Mouse (Mus musculus) forebrain, postnatal 0 days (tissue): ENCODE measurements at regions not wholly inside any gene's neighbourhood (a gene's known extent, or its start where the extent isn't known, plus 50 kb on each side); places are given as distances from the start of the nearest gene placed in this dataset.
"Not testable (repeated sequence)": the region's sequence is repeated elsewhere in the genome, so short reads cannot be mapped to it uniquely, and the experiment has no call there.

ENCODE experiments used
- ATAC-seq: fragments of 200-750 bp; cut with Nextera tagmentation; 2 replicates; pipeline ENCODE4 v1.8.0; 2017; ENCODE audit warnings: mild to moderate bottlenecking, moderate library complexity
- DNase-seq: peaks from one replicate; pipeline ENCODE4 v3.0.0-alpha.2; 2015
- H3K27ac ChIP-seq: fragments of 300-500 bp; sonication (generic); 2 replicates; pipeline ENCODE4 v1.5.1; 2014; ENCODE audit warnings: low read depth, mild to moderate bottlenecking, antibody characterized with exemption, low read length, moderate library complexity, mixed read lengths
- H3K27me3 ChIP-seq: fragments of 300-500 bp; sonication (generic); 2 replicates; pipeline ENCODE4 v1.6.1; 2014; ENCODE audit warnings: mild to moderate bottlenecking, low read length, mixed read lengths; ENCODE audit not compliant: insufficient read depth
- H3K36me3 ChIP-seq: fragments of 300-500 bp; sonication (generic); 2 replicates; pipeline ENCODE4 v1.6.1; 2014; ENCODE audit warnings: mild to moderate bottlenecking, moderate library complexity; ENCODE audit not compliant: insufficient read depth
- H3K4me1 ChIP-seq: fragments of 300-500 bp; sonication (generic); 2 replicates; pipeline ENCODE4 v1.6.1; 2014; ENCODE audit warnings: antibody characterized with exemption; ENCODE audit not compliant: insufficient read depth
- H3K4me2 ChIP-seq: fragments of 300-500 bp; sonication (generic); 2 replicates; pipeline ENCODE4 v1.6.1; 2014; ENCODE audit warnings: low read depth, mild to moderate bottlenecking, moderate library complexity
- H3K4me3 ChIP-seq: fragments of 300-500 bp; sonication (generic); 2 replicates; pipeline ENCODE4 v1.5.1; 2014; ENCODE audit warnings: low read depth, low read length, mixed read lengths
- H3K9ac ChIP-seq: fragments of 300-500 bp; sonication (generic); 2 replicates; pipeline ENCODE4 v1.6.1; 2014; ENCODE audit warnings: mild to moderate bottlenecking
- H3K9me3 ChIP-seq: fragments of 300-500 bp; sonication (generic); 2 replicates; pipeline ENCODE4 v1.6.1; 2016; ENCODE audit warnings: low read length
- CTCF ChIP-seq: sonication (generic); IDR thresholded peaks from 2 replicates; pipeline ENCODE4 v1.5.1; 2016; ENCODE audit warnings: antibody characterized with exemption, control low read depth, low read depth
- WGBS: fragments of 180-500 bp; shearing (Covaris S2); extraction: QIAGEN DNeasy Blood & Tissue Kit; methylation state at CpG from one replicate; pipeline ENCODE4 v1.1.7; 2014; 5-methylcytosine and 5-hydroxymethylcytosine counted together

GRCm38 (mm10) chr17:29435345-29436006, 55.1 kb upstream of the Pim1 start:
- no peak overlapping the region for H3K4me3 ChIP-seq
- DNase-seq = no peak
- no peak overlapping the region for H3K4me2 ChIP-seq
- no peak overlapping the region for H3K27ac ChIP-seq
- H3K27me3 ChIP-seq = no peaks in the 10 kb centered on the region
- H3K4me1 ChIP-seq = no peaks in the 10 kb centered on the region; the same call in 1 of the 2 replicates
- H3K36me3 ChIP-seq = no peaks in the 10 kb centered on the region
- WGBS = 96% methylated on average over 9 of the region's 9 CpGs
- H3K9ac ChIP-seq = no peak overlapping the region
- H3K9me3 ChIP-seq = no peaks in the 10 kb centered on the region
- TF ChIP-seq CTCF = no peak
- no peak for ATAC-seq

GRCm38 (mm10) chr17:29436484-29436870, 54.1 kb upstream of the Pim1 start:
- Histone ChIP-seq H3K27ac (peak overlapping the region; percentile 87), H3K4me2 (peak overlapping the region; percentile 52), H3K4me3 (peak overlapping the region; percentile 39), H3K9ac (peak overlapping the region; percentile 68)
- not testable (repeated sequence) for H3K36me3 ChIP-seq, ATAC-seq, H3K9me3 ChIP-seq, H3K27me3 ChIP-seq, DNase-seq, H3K4me1 ChIP-seq
- 70% methylated on average over 8 of the region's 9 CpGs for WGBS

- Histone ChIP-seq H3K27ac (peak overlapping the region; percentile 87), H3K4me1 (no peaks in the 10 kb centered on the region; the same call in 1 of the 2 replicates), H3K9ac (peak overlapping the region; percentile 68), H3K27me3 (no peaks in the 10 kb centered on the region), H3K4me2 (peak overlapping the region; percentile 52), H3K4me3 (peak overlapping the region; percentile 39), H3K36me3 (no peaks in the 10 kb centered on the region), H3K9me3 (no peaks in the 10 kb centered on the region)
- WGBS = 2% methylated on average over 31 of the region's 36 CpGs
- DNase-seq (peak; percentile 83), ATAC-seq (peak; percentile 96)
- peak; percentile 9; the same call in 1 of the 2 replicates for TF ChIP-seq CTCF
These were observed 53.5 kb upstream of the Pim1 start for GRCm38 (mm10) chr17:29436871-29437534.

- H3K36me3 ChIP-seq = no peaks in the 10 kb centered on the region
- ATAC-seq (no peak), DNase-seq (peak; percentile 39)
- no peaks in the 10 kb centered on the region; the same call in 1 of the 2 replicates for H3K4me1 ChIP-seq
- H3K27ac ChIP-seq = peak overlapping the region; percentile 87
- H3K9me3 ChIP-seq = no peaks in the 10 kb centered on the region
- peak overlapping the region; percentile 52 for H3K4me2 ChIP-seq
- H3K27me3 ChIP-seq = no peaks in the 10 kb centered on the region
- H3K4me3 ChIP-seq = peak overlapping the region; percentile 39
- no peak for TF ChIP-seq CTCF
- 34% methylated on average over 16 of the region's 16 CpGs for WGBS
- H3K9ac ChIP-seq = peak overlapping the region; percentile 68
These were observed 52.8 kb upstream of the Pim1 start for GRCm38 (mm10) chr17:29437535-29438324.

GRCm38 (mm10) chr17:29438347-29439235, 52.0 kb upstream of the Pim1 start:
- TF ChIP-seq CTCF = no peak
- no peaks in the 10 kb centered on the region for H3K36me3 ChIP-seq
- H3K9me3 ChIP-seq = no peaks in the 10 kb centered on the region
- H3K27ac ChIP-seq = no peak overlapping the region
- no peaks in the 10 kb centered on the region; the same call in 1 of the 2 replicates for H3K4me1 ChIP-seq
- no peak overlapping the region for H3K4me3 ChIP-seq
- WGBS = 17% methylated on average over 16 of the region's 17 CpGs
- peak; percentile 21 for DNase-seq
- H3K27me3 ChIP-seq = no peaks in the 10 kb centered on the region
- peak overlapping the region; percentile 52; the same call in 1 of the 2 replicates for H3K4me2 ChIP-seq
- no peak for ATAC-seq
- H3K9ac ChIP-seq = no peak overlapping the region

GRCm38 (mm10) chr17:29439992-29440391, 50.6 kb upstream of the Pim1 start:
- Histone ChIP-seq H3K4me3 (no peak overlapping the region), H3K27me3 (no peaks in the 10 kb centered on the region), H3K4me1 (no peaks in the 10 kb centered on the region; the same call in 1 of the 2 replicates), H3K9me3 (no peaks in the 10 kb centered on the region), H3K9ac (no peak overlapping the region), H3K27ac (no peak overlapping the region), H3K36me3 (no peaks in the 10 kb centered on the region), H3K4me2 (no peak overlapping the region)
- TF ChIP-seq CTCF = no peak
- no peak for DNase-seq
- no peak for ATAC-seq
- WGBS = 78% methylated on average over 4 of the region's 4 CpGs
